Mouse (Mus musculus): ENCODE measurements at regions not wholly inside any gene's neighbourhood (a gene's known extent, or its start where the extent isn't known, plus 50 kb on each side); places are given as distances from the start of the nearest gene placed in this dataset.

DNA sequence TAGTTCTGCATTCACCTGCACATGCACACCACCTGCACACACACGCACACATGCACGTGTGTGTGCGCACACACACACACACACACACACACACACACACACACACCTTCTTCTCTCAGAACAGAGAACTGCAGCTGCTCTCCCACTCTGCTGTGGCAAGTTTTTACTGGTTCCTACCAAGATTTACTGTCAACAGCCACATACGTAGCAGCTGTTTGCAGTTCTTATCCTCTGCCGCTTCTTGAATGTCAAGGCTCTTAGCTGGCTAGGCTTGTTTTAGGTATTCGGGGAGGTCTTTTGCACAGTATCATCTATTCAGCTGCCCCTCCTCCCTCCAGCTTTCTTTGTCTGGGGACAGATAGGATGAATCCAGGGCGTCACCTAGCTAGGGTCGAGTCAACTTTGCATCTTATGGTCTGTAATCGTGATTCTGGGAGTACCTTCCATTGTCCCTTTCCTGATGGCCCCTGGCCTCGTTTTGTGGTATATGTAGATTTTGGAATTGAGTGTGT, 64.3 kb upstream of the Ercc4 start:
- TF ChIP-seq CTCF (IDR thresholded peaks at IDR 0.05; ENCODE audit: low read depth) (no peak), EP300 (IDR thresholded peaks at IDR 0.05; ENCODE audit: low read depth) (no peak)

Data from heart, postnatal 0 days (tissue).